In the genomic region with DNA sequence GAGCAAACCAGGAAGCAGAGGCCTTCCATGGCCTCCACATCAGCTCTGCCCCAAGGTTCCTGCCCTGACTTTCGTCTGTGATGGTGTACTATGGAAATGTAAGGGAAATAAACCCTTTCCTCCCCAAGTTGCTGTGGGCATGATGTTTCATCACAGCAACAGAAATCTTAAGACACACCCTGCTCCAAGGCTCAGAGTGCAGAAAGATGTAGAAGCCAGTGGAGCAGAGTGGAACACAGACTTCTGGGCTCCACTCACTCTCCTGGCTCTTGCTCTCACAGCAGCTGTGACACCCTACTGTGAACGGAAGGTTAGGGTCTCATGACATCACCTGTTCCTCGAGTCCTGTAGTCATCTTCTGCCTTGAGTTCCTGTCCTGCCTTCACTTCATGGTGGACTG, we compare ENCODE assay signal across 36 mouse cellular contexts. TPM values are rescaled to one million over a fixed set of nuclear protein-coding genes. Genes with fewer than 3 reads are reported as not detected.
"Had no signal": no experiment of that assay in that cellular context is flagged by ENCODE, and none has a peak within 500 bp of the region (broad histone marks: within the 10 kb centered on the region; RNA-seq: fewer than 3 reads in every experiment).

No protein-coding gene starts in this region.

- H3K9ac ChIP-seq: embryonic facial prominence, embryonic 12.5 days; embryonic facial prominence, embryonic 13.5 days; embryonic facial prominence, embryonic 15.5 days; forebrain, embryonic 12.5 days; forebrain, embryonic 13.5 days; forebrain, embryonic 15.5 days; forebrain, postnatal 0 days had no signal

- H3K36me3 ChIP-seq: embryonic facial prominence, embryonic 10.5 days; embryonic facial prominence, embryonic 12.5 days; embryonic facial prominence, embryonic 13.5 days; embryonic facial prominence, embryonic 15.5 days; forebrain, embryonic 10.5 days; forebrain, embryonic 12.5 days; forebrain, embryonic 15.5 days had no signal

- H3K4me3 ChIP-seq: embryonic facial prominence, embryonic 10.5 days; embryonic facial prominence, embryonic 12.5 days; embryonic facial prominence, embryonic 13.5 days; embryonic facial prominence, embryonic 15.5 days; erythroblast, embryonic 14.5 days; forebrain, embryonic 10.5 days; forebrain, embryonic 12.5 days; forebrain, embryonic 13.5 days; forebrain, embryonic 15.5 days; gastrocnemius, adult 2 months had no signal

- H3K4me1 ChIP-seq: embryonic facial prominence, embryonic 12.5 days; embryonic facial prominence, embryonic 13.5 days; embryonic facial prominence, embryonic 15.5 days; forebrain, embryonic 10.5 days; forebrain, embryonic 12.5 days; forebrain, embryonic 13.5 days; forebrain, embryonic 15.5 days had no signal

- H3K27ac ChIP-seq: embryonic facial prominence, embryonic 10.5 days; embryonic facial prominence, embryonic 12.5 days; embryonic facial prominence, embryonic 13.5 days; embryonic facial prominence, embryonic 15.5 days; forebrain, embryonic 10.5 days; forebrain, embryonic 12.5 days; forebrain, embryonic 13.5 days; forebrain, embryonic 15.5 days; gastrocnemius, adult 2 months had no signal

- DNase-seq: cerebellum, adult 18-20 months; cerebellum, adult 2 months; cerebellum, adult 8-10 months; cerebellum, adult 9-10 months; cerebellum, adult 9-11 months; cerebellum, postnatal 10 days; cerebellum, postnatal 14 days; cerebellum, postnatal 25 days; cerebellum, postnatal 36 days; embryo, embryonic 11 days; forebrain, postnatal 0 days; gastrocnemius, adult 2 months; gastrocnemius, postnatal 10 days; gastrocnemius, postnatal 14 days; gastrocnemius, postnatal 25 days; gastrocnemius, postnatal 36 days had no signal

- H3K27me3 ChIP-seq: embryonic facial prominence, embryonic 12.5 days; embryonic facial prominence, embryonic 13.5 days; embryonic facial prominence, embryonic 15.5 days; forebrain, embryonic 12.5 days; forebrain, embryonic 13.5 days; forebrain, embryonic 15.5 days had no signal

- H3K4me2 ChIP-seq: embryonic facial prominence, embryonic 12.5 days; embryonic facial prominence, embryonic 13.5 days; embryonic facial prominence, embryonic 15.5 days; forebrain, embryonic 12.5 days; forebrain, embryonic 13.5 days; forebrain, embryonic 15.5 days had no signal

- ATAC-seq: forebrain, embryonic 13.5 days; forebrain, embryonic 14.5 days; forebrain, embryonic 15.5 days; forebrain, embryonic 16.5 days; forebrain, postnatal 0 days had no signal

- H3K9me3 ChIP-seq: embryonic facial prominence, embryonic 12.5 days; embryonic facial prominence, embryonic 13.5 days; embryonic facial prominence, embryonic 15.5 days; forebrain, embryonic 12.5 days; forebrain, embryonic 13.5 days; forebrain, embryonic 15.5 days had no signal

RNA-seq across cellular contexts. Expression of gene Hsd17b6, which starts 43.4 kb away (rescaled TPM):
- total RNA-seq: common myeloid progenitor, adult 5-6 weeks; forebrain, postnatal 0 days; gastrocnemius, adult 18-20 months; gastrocnemius, adult 2 months; gastrocnemius, adult 8-10 months; gastrocnemius, postnatal 10 days; gastrocnemius, postnatal 14 days; gastrocnemius, postnatal 25 days; gastrocnemius, postnatal 36 days; granulocyte monocyte progenitor cell, adult 5-6 weeks; heart, adult 8-10 months had no signal
- polyA plus RNA-seq: cerebellum, adult 2 months; cortical plate, adult 2 months; embryonic facial prominence, embryonic 10.5 days; embryonic facial prominence, embryonic 11.5 days; embryonic facial prominence, embryonic 12.5 days; embryonic facial prominence, embryonic 13.5 days; erythroblast, embryonic 14.5 days; forebrain, embryonic 10.5 days; forebrain, embryonic 11.5 days; forebrain, embryonic 12.5 days; forebrain, embryonic 13.5 days; forebrain, embryonic 14.5 days; forebrain, embryonic 15.5 days; forebrain, embryonic 16.5 days; forebrain, postnatal 0 days; gonadal fat pad, adult 2 months had no signal
